Mouse (Mus musculus) kidney, adult 2 months (tissue): ENCODE results near the gene Krtap1-4. TPM values are rescaled to one million over a fixed set of nuclear protein-coding genes. Genes with fewer than 3 reads are reported as not detected.
"Not testable (repeated sequence)": the region's sequence is repeated elsewhere in the genome, so short reads cannot be mapped to it uniquely, and the experiment has no call there.

ENCODE experiments used
- DNase-seq: peaks from one replicate; pipeline ENCODE4 v3.0.0; 2021
- H3K27ac ChIP-seq: fragments of 200-500 bp; 2 replicates; pipeline ENCODE4 v1.5.1; 2012; ENCODE audit warnings: low read depth, low read length, control low read depth, inconsistent platforms; ENCODE audit not compliant: insufficient read depth
- H3K27me3 ChIP-seq: fragments of 200-500 bp; replicated peaks from 2 replicates; pipeline ENCODE4 v1.6.1; 2012; ENCODE audit warnings: mild to moderate bottlenecking, moderate library complexity, low read length, inconsistent platforms; ENCODE audit not compliant: control insufficient read depth, insufficient read depth
- H3K36me3 ChIP-seq: fragments of 200-500 bp; 2 replicates; pipeline ENCODE4 v1.6.1; 2012; ENCODE audit warnings: mild to moderate bottlenecking, moderate library complexity, low read length, inconsistent platforms; ENCODE audit not compliant: control insufficient read depth, insufficient read depth
- H3K4me1 ChIP-seq: fragments of 200-500 bp; 2 replicates; pipeline ENCODE4 v1.6.1; 2011; ENCODE audit warnings: low read length; ENCODE audit not compliant: control insufficient read depth, insufficient read depth
- H3K4me3 ChIP-seq: fragments of 200-500 bp; 2 replicates; pipeline ENCODE4 v1.5.1; 2011; ENCODE audit warnings: mild to moderate bottlenecking, low read depth, low read length, control low read depth; ENCODE audit not compliant: insufficient read depth
- CTCF ChIP-seq: fragments of 200-500 bp; conservative IDR thresholded peaks from 2 replicates; pipeline ENCODE4 v1.5.1; 2011; ENCODE audit warnings: low read depth, mild to moderate bottlenecking, control low read depth, low read length, moderate library complexity, mixed read lengths; ENCODE audit not compliant: insufficient read depth, insufficient read length
- POLR2A ChIP-seq: fragments of 200-500 bp; IDR thresholded peaks from one replicate; pipeline ENCODE4 v1.6.1; 2011; ENCODE audit warnings: low read depth, low read length, control low read depth
- WGBS: fragments of 180-500 bp; shearing (Covaris S2); methylation state at CpG from one replicate; pipeline ENCODE4 v1.1.7; 2018; 5-methylcytosine and 5-hydroxymethylcytosine counted together
- polyA plus RNA-seq: library from polyadenylated mRNA; depleted of rRNA; stranded (reverse); fragments of >200 nt; gene quantifications from 2 replicates; pipeline ENCODE4 v1.2.3, GENCODE M21; 2012; rRNA removed

Krtap1-4 gene
- not detected in 2 replicates for polyA plus RNA-seq

GRCm38 (mm10) chr11:99583245-99583704 is at the start of gene Krtap1-4:
Gene Krtap1-4 (minus strand): TSS chr11:99583654.
- Histone ChIP-seq H3K27me3 (no peaks in the 10 kb centered on the region), H3K27ac (no peak within 1 kb of the TSS), H3K4me3 (no peak within 1 kb of the TSS), H3K36me3 (no peaks in the 10 kb centered on the region), H3K4me1 (no peaks in the 10 kb centered on the region)
- DNase-seq: no peak
- TF ChIP-seq CTCF (no peak), POLR2A (no peak)
- WGBS: 77% methylated on average over 5 of the region's 5 CpGs

- H3K36me3 ChIP-seq: no peaks in the 10 kb centered on the region
- no peak overlapping the region for H3K27ac ChIP-seq
- no peak for TF ChIP-seq POLR2A
- no peak for TF ChIP-seq CTCF
- no peak for DNase-seq
- no peak overlapping the region for H3K4me3 ChIP-seq
- H3K4me1 ChIP-seq: no peaks in the 10 kb centered on the region
- no peaks in the 10 kb centered on the region for H3K27me3 ChIP-seq
- WGBS: 75% methylated on average over 3 of the region's 3 CpGs
Measured at GRCm38 (mm10) chr11:99630890-99631289, 47.4 kb upstream of the Krtap1-4 start.

GRCm38 (mm10) chr11:99628138-99628537 is 44.7 kb upstream of the Krtap1-4 start, which contains the start of gene Krtap4-1:
Gene Krtap4-1 (minus strand): TSS chr11:99628238.
- Histone ChIP-seq H3K27me3 (no peaks in the 10 kb centered on the region), H3K27ac (no peak within 1 kb of the TSS), H3K4me3 (no peak within 1 kb of the TSS), H3K36me3 (no peaks in the 10 kb centered on the region), H3K4me1 (no peaks in the 10 kb centered on the region)
- TF ChIP-seq CTCF: no peak
- no peak for TF ChIP-seq POLR2A
- no peak for DNase-seq
- WGBS: 70% methylated on average over 4 of the region's 4 CpGs

- no peaks in the 10 kb centered on the region for H3K27me3 ChIP-seq
- H3K27ac ChIP-seq: no peak within 1 kb of the TSS
- H3K36me3 ChIP-seq: no peaks in the 10 kb centered on the region
- no peak within 1 kb of the TSS for H3K4me3 ChIP-seq
- WGBS: 68% methylated on average over 2 of the region's 2 CpGs
- no peak for TF ChIP-seq POLR2A
- TF ChIP-seq CTCF: no peak
- DNase-seq: no peak
- no peaks in the 10 kb centered on the region for H3K4me1 ChIP-seq
Measured at GRCm38 (mm10) chr11:99620335-99620734, 36.9 kb upstream of the Krtap1-4 start, which contains the start of gene Gm11562. Gene Gm11562 (minus strand): TSS chr11:99620435.

GRCm38 (mm10) chr11:99614796-99615363 is 31.4 kb upstream of the Krtap1-4 start, which contains the start of gene Krtap2-4:
Gene Krtap2-4 (minus strand): TSS chr11:99614846.
- no peak for TF ChIP-seq POLR2A
- no peak for TF ChIP-seq CTCF
- Histone ChIP-seq H3K4me3 (no peak within 1 kb of the TSS), H3K27me3 (no peaks in the 10 kb centered on the region), H3K27ac (no peak within 1 kb of the TSS), H3K4me1 (no peaks in the 10 kb centered on the region), H3K36me3 (no peaks in the 10 kb centered on the region)
- 73% methylated on average over 3 of the region's 3 CpGs for WGBS
- no peak for DNase-seq

GRCm38 (mm10) chr11:99610089-99610488 is 26.6 kb upstream of the Krtap1-4 start, which contains the start of gene Gm11937:
Gene Gm11937 (minus strand): TSS chr11:99610189.
- H3K27ac ChIP-seq, H3K4me3 ChIP-seq, DNase-seq, H3K27me3 ChIP-seq, H3K36me3 ChIP-seq, H3K4me1 ChIP-seq: not testable (repeated sequence)
- WGBS: 59% methylated on average over 1 of the region's 2 CpGs

GRCm38 (mm10) chr11:99609126-99609525 is 25.7 kb upstream of the Krtap1-4 start:
- WGBS: 76% methylated on average over 1 of the region's 1 CpGs
- DNase-seq: no peak
- Histone ChIP-seq H3K27ac (no peak overlapping the region), H3K27me3 (no peaks in the 10 kb centered on the region), H3K4me3 (no peak overlapping the region), H3K36me3 (no peaks in the 10 kb centered on the region), H3K4me1 (no peaks in the 10 kb centered on the region)
- TF ChIP-seq CTCF (no peak), POLR2A (no peak)

- WGBS: 39% methylated on average over 1 of the region's 1 CpGs
- not testable (repeated sequence) for H3K4me3 ChIP-seq, H3K4me1 ChIP-seq, H3K27ac ChIP-seq, H3K27me3 ChIP-seq, DNase-seq, H3K36me3 ChIP-seq
Measured at GRCm38 (mm10) chr11:99603208-99603607, 19.8 kb upstream of the Krtap1-4 start, which contains the start of gene Gm11938. Gene Gm11938 (minus strand): TSS chr11:99603308.

GRCm38 (mm10) chr11:99597742-99598141 is 14.3 kb upstream of the Krtap1-4 start, which contains the start of gene Krtap9-3:
Gene Krtap9-3 (minus strand): TSS chr11:99598105.
- H3K27me3 ChIP-seq, H3K27ac ChIP-seq, H3K36me3 ChIP-seq, H3K4me3 ChIP-seq, H3K4me1 ChIP-seq, DNase-seq: not testable (repeated sequence)
- WGBS: 66% methylated on average over 6 of the region's 6 CpGs
